31 mouse cellular contexts compared by ENCODE assay signal in the genomic region with DNA sequence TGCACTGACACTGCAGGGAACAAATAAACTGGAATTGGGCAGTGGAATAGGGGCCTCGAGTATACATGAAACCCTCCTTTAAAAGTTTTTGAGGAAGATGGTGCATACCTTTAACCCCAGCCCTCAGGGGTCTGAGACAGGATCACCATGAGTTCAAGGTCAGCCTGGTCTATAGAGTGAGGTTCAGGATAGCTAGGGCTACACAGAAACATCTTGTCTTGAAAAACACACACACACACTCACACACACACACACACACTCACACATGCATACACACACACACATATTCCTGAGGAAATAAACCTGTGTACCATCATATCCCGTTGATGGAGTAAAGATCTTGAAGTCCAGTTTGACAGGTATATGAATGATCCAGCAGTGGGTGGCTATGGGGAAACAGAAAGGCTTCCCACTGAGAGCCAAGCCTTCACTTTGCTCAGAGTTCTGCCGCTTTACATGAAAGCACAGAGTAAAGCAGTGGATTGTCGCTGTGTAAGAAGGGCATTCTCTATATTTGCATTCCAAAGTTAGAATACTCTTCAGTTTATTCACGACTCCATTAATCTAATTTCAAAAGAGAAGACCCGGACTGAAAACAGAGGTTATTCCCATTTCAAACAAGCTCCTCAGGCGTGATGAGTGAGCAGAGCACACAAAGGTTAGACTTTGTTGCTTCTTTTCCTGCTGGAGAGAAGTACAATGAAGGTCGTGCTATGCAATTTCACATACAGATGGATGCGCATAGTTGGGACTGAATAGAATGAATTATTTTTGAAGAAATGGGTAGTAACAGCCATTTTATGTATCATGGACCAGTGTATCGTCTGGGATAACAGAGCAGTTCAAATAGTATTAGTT.
DNase-seq lines count a peak whose midpoint lies in the region; ATAC-seq and TF ChIP-seq lines count a peak whose summit lies in the region.
"Had no signal": no experiment of that assay in that cellular context is flagged by ENCODE, and none has a peak within 500 bp of the region (broad histone marks: within the 10 kb centered on the region; RNA-seq: fewer than 3 reads in every experiment).

No protein-coding gene starts in this region.

- no peaks in the 10 kb centered on the region for H3K36me3 ChIP-seq in forebrain, embryonic 14.5 days (ENCODE audit: control insufficient read depth, insufficient read depth, low read length)
- no peaks in the 10 kb centered on the region for H3K36me3 ChIP-seq in forebrain, postnatal 0 days (ENCODE audit: insufficient read depth)
- no peaks in the 10 kb centered on the region for H3K36me3 ChIP-seq in midbrain, embryonic 12.5 days
- H3K36me3 ChIP-seq in midbrain, postnatal 0 days (ENCODE audit: insufficient read depth, low read length), result no peaks in the 10 kb centered on the region
- H3K36me3 ChIP-seq in intestine, postnatal 0 days (ENCODE audit: control insufficient read depth, insufficient read depth), result no peaks in the 10 kb centered on the region
- H3K36me3 ChIP-seq: embryonic facial prominence, embryonic 12.5 days; heart, embryonic 10.5 days; heart, embryonic 15.5 days; hindbrain, embryonic 15.5 days; intestine, embryonic 15.5 days; limb, embryonic 10.5 days; limb, embryonic 15.5 days; liver, embryonic 13.5 days; stomach, embryonic 15.5 days had no signal

- ATAC-seq in forebrain, embryonic 14.5 days, result 0 out of 2 replicates have a peak, but pooled peaks have one; percentile 48
- ATAC-seq in forebrain, postnatal 0 days, result no peak
- peak; percentile 64; the same call in 1 of the 2 replicates for ATAC-seq in midbrain, embryonic 12.5 days (ENCODE audit: low FRiP score, low read depth)
- no peak for ATAC-seq in midbrain, postnatal 0 days (ENCODE audit: low FRiP score)
- no peak for ATAC-seq in intestine, postnatal 0 days
- ATAC-seq: activated CD4-positive, CD25-positive, alpha-beta regulatory T cell, adult 4 months; intestine, embryonic 15.5 days had no signal

- H3K4me3 ChIP-seq in forebrain, embryonic 14.5 days (ENCODE audit: low read depth, low read length), result no peak overlapping the region
- H3K4me3 ChIP-seq in forebrain, postnatal 0 days (ENCODE audit: low read depth, low read length), result no peak overlapping the region
- H3K4me3 ChIP-seq in midbrain, embryonic 12.5 days, result no peak overlapping the region
- H3K4me3 ChIP-seq in midbrain, postnatal 0 days (ENCODE audit: low read depth, low read length), result no peak overlapping the region
- H3K4me3 ChIP-seq in intestine, postnatal 0 days (ENCODE audit: low read depth, low read length), result no peak overlapping the region
- H3K4me3 ChIP-seq: embryonic facial prominence, embryonic 12.5 days; heart, embryonic 10.5 days; heart, embryonic 15.5 days; hindbrain, embryonic 15.5 days; intestine, embryonic 15.5 days; limb, embryonic 10.5 days; limb, embryonic 15.5 days; liver, embryonic 13.5 days; megakaryocyte, embryonic 14.5 days; stomach, embryonic 15.5 days had no signal

- no peak overlapping the region for H3K27ac ChIP-seq in forebrain, embryonic 14.5 days (ENCODE audit: low read depth, low read length)
- H3K27ac ChIP-seq in forebrain, postnatal 0 days (ENCODE audit: low read depth, low read length), result no peak overlapping the region
- H3K27ac ChIP-seq in midbrain, embryonic 12.5 days (replicated peaks), result no peak overlapping the region
- no peak overlapping the region for H3K27ac ChIP-seq in midbrain, postnatal 0 days (ENCODE audit: low read depth, low read length)
- no peak overlapping the region for H3K27ac ChIP-seq in intestine, postnatal 0 days (ENCODE audit: low read depth, low read length)
- H3K27ac ChIP-seq: embryonic facial prominence, embryonic 12.5 days; heart, embryonic 10.5 days; heart, embryonic 15.5 days; hindbrain, embryonic 15.5 days; intestine, embryonic 15.5 days; limb, embryonic 10.5 days; limb, embryonic 15.5 days; liver, embryonic 13.5 days; stomach, embryonic 15.5 days had no signal

- H3K9me3 ChIP-seq in forebrain, embryonic 14.5 days (replicated peaks; ENCODE audit: control insufficient read depth, low read length), result no peaks in the 10 kb centered on the region
- H3K9me3 ChIP-seq in forebrain, postnatal 0 days (ENCODE audit: low read length), result no peaks in the 10 kb centered on the region
- H3K9me3 ChIP-seq in midbrain, embryonic 12.5 days, result no peaks in the 10 kb centered on the region
- no peaks in the 10 kb centered on the region for H3K9me3 ChIP-seq in midbrain, postnatal 0 days (ENCODE audit: low read length)
- H3K9me3 ChIP-seq in intestine, postnatal 0 days (ENCODE audit: control insufficient read depth), result no peaks in the 10 kb centered on the region
- H3K9me3 ChIP-seq: embryonic facial prominence, embryonic 12.5 days; heart, embryonic 10.5 days; heart, embryonic 15.5 days; hindbrain, embryonic 15.5 days; intestine, embryonic 15.5 days; limb, embryonic 10.5 days; limb, embryonic 15.5 days; liver, embryonic 13.5 days; stomach, embryonic 15.5 days had no signal

- TF ChIP-seq CTCF in forebrain, postnatal 0 days (IDR thresholded peaks at IDR 0.05; ENCODE audit: low read depth), result no peak
- TF ChIP-seq CTCF in midbrain, postnatal 0 days (IDR thresholded peaks at IDR 0.05), result no peak
- no peak for TF ChIP-seq CTCF in brain, embryonic 14.5 days (IDR thresholded peaks at IDR 0.05; ENCODE audit: borderline replicate concordance, extremely low read depth, insufficient read depth, insufficient read length)
- TF ChIP-seq CTCF in intestine, postnatal 0 days (IDR thresholded peaks at IDR 0.05; ENCODE audit: low read depth), result no peak

- 39% methylated on average over 10 of the region's 10 CpGs for WGBS in forebrain, embryonic 14.5 days
- 30% methylated on average over 10 of the region's 10 CpGs for WGBS in forebrain, postnatal 0 days
- 36% methylated on average over 10 of the region's 10 CpGs for WGBS in midbrain, embryonic 12.5 days
- 33% methylated on average over 10 of the region's 10 CpGs for WGBS in midbrain, postnatal 0 days
- WGBS in intestine, postnatal 0 days, result 78% methylated on average over 10 of the region's 10 CpGs

- H3K4me1 ChIP-seq in forebrain, embryonic 14.5 days (ENCODE audit: control insufficient read depth, insufficient read depth, low read length), result no peaks in the 10 kb centered on the region
- no peaks in the 10 kb centered on the region for H3K4me1 ChIP-seq in forebrain, postnatal 0 days (ENCODE audit: insufficient read depth)
- H3K4me1 ChIP-seq in midbrain, embryonic 12.5 days, result 0 out of 2 replicates have a peak, but pooled peaks cover 6% of the 10 kb centered on the region
- H3K4me1 ChIP-seq in midbrain, postnatal 0 days (ENCODE audit: insufficient read depth, low read length), result no peaks in the 10 kb centered on the region
- no peaks in the 10 kb centered on the region for H3K4me1 ChIP-seq in intestine, postnatal 0 days (replicated peaks; ENCODE audit: control insufficient read depth, insufficient read depth, low read length)
- H3K4me1 ChIP-seq: embryonic facial prominence, embryonic 12.5 days; heart, embryonic 10.5 days; heart, embryonic 15.5 days; hindbrain, embryonic 15.5 days; intestine, embryonic 15.5 days; limb, embryonic 10.5 days; limb, embryonic 15.5 days; liver, embryonic 13.5 days; megakaryocyte, embryonic 14.5 days; stomach, embryonic 15.5 days had no signal

- no peak for TF ChIP-seq POLR2A in brain, embryonic 14.5 days (IDR thresholded peaks at IDR 0.05; ENCODE audit: borderline replicate concordance, extremely low read depth, insufficient read depth, insufficient read length, poor library complexity, severe bottlenecking)

- H3K27me3 ChIP-seq in forebrain, embryonic 14.5 days (replicated peaks; ENCODE audit: control insufficient read depth, insufficient read depth, low read length), result no peaks in the 10 kb centered on the region
- no peaks in the 10 kb centered on the region for H3K27me3 ChIP-seq in forebrain, postnatal 0 days (ENCODE audit: insufficient read depth, low read length)
- no peaks in the 10 kb centered on the region for H3K27me3 ChIP-seq in midbrain, embryonic 12.5 days
- no peaks in the 10 kb centered on the region for H3K27me3 ChIP-seq in midbrain, postnatal 0 days (ENCODE audit: insufficient read depth, low read length)
- H3K27me3 ChIP-seq in intestine, postnatal 0 days (replicated peaks; ENCODE audit: control insufficient read depth, insufficient read depth, low read length), result no peaks in the 10 kb centered on the region
- H3K27me3 ChIP-seq: embryonic facial prominence, embryonic 12.5 days; heart, embryonic 15.5 days; hindbrain, embryonic 15.5 days; intestine, embryonic 15.5 days; limb, embryonic 15.5 days; liver, embryonic 13.5 days; megakaryocyte, embryonic 14.5 days; stomach, embryonic 15.5 days had no signal

- peak; percentile 24 for DNase-seq in forebrain, embryonic 14.5 days (ENCODE audit: low spot score)
- no peak for DNase-seq in forebrain, postnatal 0 days
- DNase-seq in midbrain, postnatal 0 days (ENCODE audit: low spot score), result no peak
- DNase-seq in brain, embryonic 14.5 days (ENCODE audit: low read depth), result peak; percentile 58
- peak; percentile 13 for DNase-seq in embryo, embryonic 11 days
- no peak for DNase-seq in right cerebral cortex, postnatal 4 days
- DNase-seq: adrenal gland, adult 2 months; B cell, adult 2 months; cerebellum, adult 9-10 months; cerebellum, postnatal 36 days; gastrocnemius, postnatal 25 days; heart, adult 11 months; kidney, adult 9 months; kidney, postnatal 10 days; liver, embryonic 13.5 days; lung, adult 18-20 months; lung, postnatal 4 days; retina, postnatal 1 day; right cerebral cortex, postnatal 14 days had no signal

- H3K4me2 ChIP-seq in forebrain, embryonic 14.5 days (ENCODE audit: low read length), result no peak overlapping the region
- no peak overlapping the region for H3K4me2 ChIP-seq in forebrain, postnatal 0 days (ENCODE audit: low read depth)
- H3K4me2 ChIP-seq in midbrain, embryonic 12.5 days (replicated peaks), result no peak overlapping the region
- no peak overlapping the region for H3K4me2 ChIP-seq in midbrain, postnatal 0 days (ENCODE audit: low read depth, low read length, poor library complexity, severe bottlenecking)
- H3K4me2 ChIP-seq in intestine, postnatal 0 days (replicated peaks; ENCODE audit: low read depth), result no peak overlapping the region
- H3K4me2 ChIP-seq: embryonic facial prominence, embryonic 12.5 days; heart, embryonic 15.5 days; hindbrain, embryonic 15.5 days; intestine, embryonic 15.5 days; limb, embryonic 15.5 days; liver, embryonic 13.5 days; stomach, embryonic 15.5 days had no signal

- no peak overlapping the region for H3K9ac ChIP-seq in forebrain, embryonic 14.5 days (ENCODE audit: low read length)
- H3K9ac ChIP-seq in forebrain, postnatal 0 days, result no peak overlapping the region
- no peak overlapping the region for H3K9ac ChIP-seq in midbrain, embryonic 12.5 days (replicated peaks)
- no peak overlapping the region for H3K9ac ChIP-seq in midbrain, postnatal 0 days (replicated peaks; ENCODE audit: low read length, poor library complexity, severe bottlenecking)
- no peak overlapping the region for H3K9ac ChIP-seq in intestine, postnatal 0 days (ENCODE audit: low read depth, low read length)
- H3K9ac ChIP-seq: embryonic facial prominence, embryonic 12.5 days; heart, embryonic 15.5 days; hindbrain, embryonic 15.5 days; intestine, embryonic 15.5 days; limb, embryonic 15.5 days; liver, embryonic 13.5 days; stomach, embryonic 15.5 days had no signal

Comparison
In these comparisons a context has a peak if more than half of its experiments do, and no peak if none do; other contexts are left out.
1. ATAC-seq: peak in forebrain, embryonic 14.5 days (single experiment) and midbrain, embryonic 12.5 days (single experiment); none in forebrain, postnatal 0 days (single experiment), midbrain, postnatal 0 days (single experiment) and intestine, postnatal 0 days (single experiment).
2. DNase-seq: peak in forebrain, embryonic 14.5 days (single experiment), brain, embryonic 14.5 days (single experiment) and embryo, embryonic 11 days (single experiment); none in forebrain, postnatal 0 days (single experiment), midbrain, postnatal 0 days (single experiment) and right cerebral cortex, postnatal 4 days (single experiment).